Mouse (Mus musculus) heart, adult 18-20 months (tissue): ENCODE measurements at regions not wholly inside any gene's neighbourhood (a gene's known extent, or its start where the extent isn't known, plus 50 kb on each side); places are given as distances from the start of the nearest gene placed in this dataset.

Experiments used
- DNase-seq, 2 experiments: peaks; one replicate each; pipeline ENCODE4 v3.0.0; 2021 to 2022; ENCODE audit warnings: mixed read lengths in 1 of 2

GRCm38 (mm10) chr8:35188531-35188930 lies 577.1 kb upstream of the Gm19410 start:
- DNase-seq: no peak

- no peak for DNase-seq
Observed at GRCm38 (mm10) chr8:35189695-35190094, 575.9 kb upstream of the Gm19410 start.

- DNase-seq: no peak
Observed at GRCm38 (mm10) chr8:35192515-35192914, 573.1 kb upstream of the Gm19410 start.

GRCm38 (mm10) chr8:35193771-35194170 lies 571.8 kb upstream of the Gm19410 start:
- DNase-seq: peak in 1 of 2 experiments; percentile 18

- DNase-seq: no peak
Observed at GRCm38 (mm10) chr8:35196189-35196588, 569.4 kb upstream of the Gm19410 start.

GRCm38 (mm10) chr8:35198766-35199165 lies 566.8 kb upstream of the Gm19410 start:
- DNase-seq: no peak

GRCm38 (mm10) chr8:35201416-35201815 lies 564.2 kb upstream of the Gm19410 start:
- no peak for DNase-seq

GRCm38 (mm10) chr8:35204971-35205370 lies 560.6 kb upstream of the Gm19410 start:
- DNase-seq: no peak

GRCm38 (mm10) chr8:35205536-35205935 lies 560.1 kb upstream of the Gm19410 start:
- peak; percentile 54 to 82 for DNase-seq

GRCm38 (mm10) chr8:35206271-35206670 lies 559.3 kb upstream of the Gm19410 start:
- DNase-seq: peak; percentile 69 to 81

- DNase-seq: no peak
Observed at GRCm38 (mm10) chr8:35208357-35208756, 557.2 kb upstream of the Gm19410 start.

- peak in 1 of 2 experiments; percentile 22 for DNase-seq
Observed at GRCm38 (mm10) chr8:35211506-35212452, 553.8 kb upstream of the Gm19410 start.

GRCm38 (mm10) chr8:35213515-35213914 lies 552.1 kb upstream of the Gm19410 start:
- no peak for DNase-seq

GRCm38 (mm10) chr8:35217604-35218003 lies 548.0 kb upstream of the Gm19410 start:
- DNase-seq: peak in 1 of 2 experiments; percentile 10

- peak; percentile 65 to 81 for DNase-seq
Observed at GRCm38 (mm10) chr8:35218327-35218726, 547.3 kb upstream of the Gm19410 start.

GRCm38 (mm10) chr8:35224053-35224924 lies 541.3 kb upstream of the Gm19410 start:
- no peak for DNase-seq

GRCm38 (mm10) chr8:35224925-35225244 lies 540.7 kb upstream of the Gm19410 start:
- DNase-seq: no peak

- no peak for DNase-seq
Observed at GRCm38 (mm10) chr8:35227079-35227478, 538.5 kb upstream of the Gm19410 start.

- peak in 1 of 2 experiments; percentile 34 for DNase-seq
Observed at GRCm38 (mm10) chr8:35228449-35228848, 537.1 kb upstream of the Gm19410 start.

- DNase-seq: peak in 1 of 2 experiments; percentile 16
Observed at GRCm38 (mm10) chr8:35233520-35234186, 531.9 kb upstream of the Gm19410 start.

- DNase-seq: no peak
Observed at GRCm38 (mm10) chr8:35234436-35234835, 531.2 kb upstream of the Gm19410 start.

- no peak for DNase-seq
Observed at GRCm38 (mm10) chr8:35235815-35236509, 529.6 kb upstream of the Gm19410 start.
